Mouse (Mus musculus): Measurements from ENCODE around the gene Neurod2.
A peak's percentile ranks its signal among the peaks of the same experiment; 100 is the strongest.

The Neurod2 gene

DNA sequence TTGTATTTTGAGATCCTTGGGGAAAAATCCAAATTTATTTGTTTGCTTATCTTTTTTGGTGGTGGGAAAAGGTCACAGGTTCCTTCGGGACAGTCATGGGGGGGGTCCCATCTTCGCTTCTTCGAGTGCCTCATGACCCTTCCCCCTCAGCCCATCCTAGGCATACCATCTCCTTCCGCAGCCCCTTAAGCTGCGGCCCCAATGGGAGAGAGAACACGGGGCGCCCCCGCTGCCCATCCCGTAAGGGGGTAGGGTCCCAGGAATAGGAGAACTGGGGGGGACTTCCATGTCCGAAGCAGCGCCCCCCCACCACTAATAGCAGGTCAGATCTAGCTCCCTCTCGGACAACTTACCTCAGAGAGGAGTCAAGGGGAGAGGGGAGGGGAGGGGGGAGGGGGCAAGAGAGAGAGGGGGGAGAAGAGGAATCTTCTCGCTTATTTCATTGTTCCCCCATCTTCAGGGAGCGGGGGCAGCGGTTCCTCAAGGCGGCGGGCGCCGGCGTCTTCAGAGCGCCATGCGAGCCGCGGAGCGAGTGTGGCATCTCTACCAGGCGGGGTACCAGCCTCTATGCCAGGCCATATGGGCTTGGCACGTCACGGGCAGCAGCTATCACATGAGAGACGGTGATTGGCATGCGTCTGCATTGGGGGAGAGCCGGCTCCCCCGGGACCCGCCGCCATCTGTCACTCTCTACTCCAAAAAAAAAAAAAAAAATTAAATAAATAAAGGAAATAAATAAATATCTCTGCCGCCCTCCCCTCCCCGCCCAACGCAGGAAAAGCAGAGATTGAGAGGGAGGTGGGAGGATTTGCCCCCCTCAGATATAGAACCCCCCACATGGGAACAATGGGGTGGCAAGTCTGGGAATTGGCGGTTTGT is at the start of gene Neurod2:
Gene Neurod2, minus strand, starts transcription at position 568 of the 879 bp plus-strand sequence.
- no peak for DNase-seq (ENCODE audit: low spot score)

DNA sequence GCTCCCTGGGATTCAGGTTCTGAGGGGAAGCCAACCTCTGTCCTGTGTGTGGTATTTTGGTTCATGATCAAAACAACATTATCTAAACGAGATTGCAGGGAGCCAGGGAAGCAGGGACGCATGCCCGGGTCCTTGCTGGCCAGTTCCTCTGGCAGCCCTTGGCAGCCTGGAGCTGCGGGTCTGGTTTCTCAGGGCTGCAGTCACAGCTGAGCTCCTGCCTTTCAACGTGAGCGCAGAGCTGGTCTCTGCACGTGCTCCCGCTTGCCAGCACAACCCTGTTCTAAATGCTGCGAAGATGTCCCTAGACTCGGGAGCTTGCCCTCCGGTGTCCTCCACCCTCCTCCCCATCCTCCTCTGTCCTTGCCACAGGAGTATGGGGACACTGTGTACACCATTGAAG is 48.3 kb upstream of the Neurod2 start:
- DNase-seq (ENCODE audit: low spot score) = no peak

DNA sequence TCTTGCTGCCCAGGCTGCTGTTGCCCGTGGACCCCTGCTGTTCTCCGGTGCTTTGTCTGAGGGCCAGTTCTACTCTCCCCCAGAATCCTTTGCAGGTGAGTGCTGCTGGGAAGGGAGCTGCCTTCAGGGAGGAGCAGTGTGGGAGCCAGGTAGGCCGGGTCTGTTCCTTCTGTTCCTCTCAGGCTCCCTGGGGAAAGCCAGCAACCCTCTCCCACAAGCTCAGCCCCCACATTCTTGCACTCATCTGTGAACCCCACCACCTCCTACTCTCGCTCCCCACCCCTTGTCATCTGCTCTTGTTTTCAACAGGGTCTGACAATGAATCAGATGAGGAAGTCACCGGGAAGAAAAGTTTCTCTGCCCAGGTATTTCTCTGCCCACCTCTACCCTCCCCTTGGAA is 47.3 kb upstream of the Neurod2 start:
- DNase-seq (ENCODE audit: low spot score) = no peak

DNA sequence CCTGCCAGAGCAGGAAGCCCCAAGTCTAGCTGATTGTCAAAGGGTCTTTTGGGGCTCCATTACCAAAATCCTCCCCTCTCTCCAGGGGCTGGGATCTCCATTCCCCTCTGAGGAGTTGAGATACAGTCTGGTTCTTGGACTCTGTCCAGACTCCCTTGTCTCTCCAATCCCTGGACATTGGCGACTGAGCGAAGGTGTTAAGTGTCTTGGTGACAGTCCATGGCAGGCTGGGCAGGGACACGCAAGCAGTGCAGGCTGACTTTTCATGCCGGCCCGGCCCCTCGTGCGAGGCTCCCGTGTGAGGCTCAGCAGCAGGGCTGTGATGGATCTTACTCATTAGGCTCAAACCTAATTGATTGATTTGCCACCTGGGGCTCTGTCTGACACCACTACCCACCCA is 44.8 kb upstream of the Neurod2 start:
- DNase-seq (ENCODE audit: low spot score) = no peak

DNA sequence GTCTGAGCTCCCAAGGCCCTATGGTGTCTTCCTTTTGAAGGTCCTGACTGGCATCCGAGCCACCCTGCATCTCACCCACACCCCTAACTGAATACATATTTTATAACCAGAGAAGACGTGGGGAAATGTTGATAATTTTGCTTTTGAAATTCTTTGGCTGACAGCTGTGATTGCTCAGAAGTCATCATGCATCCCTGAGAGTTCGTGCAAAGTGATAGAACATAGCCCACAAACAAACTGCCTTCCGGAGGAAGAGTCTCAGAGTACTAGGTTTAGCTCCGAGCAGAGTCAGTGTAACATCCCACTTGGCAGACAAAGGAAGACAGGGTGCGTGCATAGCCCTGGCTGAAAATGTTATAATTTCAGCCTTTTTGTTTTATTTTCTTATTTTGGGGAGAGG is 43.8 kb upstream of the Neurod2 start:
- DNase-seq (ENCODE audit: low spot score) = no peak

DNA sequence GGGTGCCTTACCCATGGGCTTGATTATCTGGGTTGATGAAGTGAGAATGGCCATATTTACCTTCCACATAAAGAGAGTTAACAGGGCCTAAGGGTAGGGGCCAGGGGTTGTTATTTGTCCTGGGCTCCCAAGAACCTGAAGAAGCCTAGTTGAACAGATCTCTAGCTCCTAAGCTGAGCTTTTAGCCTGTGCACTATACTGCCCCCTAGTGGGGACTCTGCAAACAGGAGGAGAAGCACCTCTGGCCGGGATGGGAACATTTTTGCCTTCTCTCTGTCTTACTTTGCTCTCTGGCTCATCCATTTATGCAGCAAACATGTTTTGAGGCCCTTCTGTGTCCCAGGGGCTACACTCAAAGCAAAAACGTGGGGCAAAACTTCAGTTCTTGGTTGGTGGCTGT is 43.0 kb upstream of the Neurod2 start:
- no peak for DNase-seq (ENCODE audit: low spot score)

DNA sequence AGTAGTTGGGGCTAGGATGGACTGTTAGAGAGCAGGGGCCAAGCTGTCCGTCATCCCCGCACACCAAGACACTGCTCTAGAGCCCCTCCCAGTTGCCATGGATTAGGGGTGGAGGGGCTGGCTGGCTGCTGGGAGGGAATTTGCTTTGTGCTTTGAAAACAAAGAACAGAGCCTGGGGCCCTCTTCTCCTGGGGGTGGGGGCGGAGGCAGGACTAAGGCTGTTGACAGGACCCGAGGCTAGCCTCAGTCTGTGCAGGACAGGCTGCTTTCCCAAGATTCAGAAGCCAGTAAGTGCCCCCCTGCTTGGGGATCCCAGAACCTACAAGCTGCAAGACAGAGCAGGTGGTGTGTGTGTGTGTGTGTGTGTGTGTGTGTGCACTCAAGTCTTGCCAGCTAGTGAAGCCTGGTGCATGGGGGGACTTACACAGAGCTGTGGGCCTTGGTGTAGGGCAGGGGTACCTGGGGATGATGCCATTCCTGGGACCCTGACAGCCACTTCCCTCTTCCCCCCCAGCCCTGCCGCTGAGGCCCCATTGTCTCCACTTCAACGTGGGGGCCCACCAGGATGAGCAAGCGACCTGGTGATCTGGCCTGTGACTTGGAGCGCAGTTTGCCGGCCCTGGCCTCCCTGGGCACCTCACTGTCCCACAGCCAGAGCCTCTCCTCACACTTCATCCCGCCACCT is 42.2 kb upstream of the Neurod2 start:
- DNase-seq (ENCODE audit: low spot score) = no peak

DNA sequence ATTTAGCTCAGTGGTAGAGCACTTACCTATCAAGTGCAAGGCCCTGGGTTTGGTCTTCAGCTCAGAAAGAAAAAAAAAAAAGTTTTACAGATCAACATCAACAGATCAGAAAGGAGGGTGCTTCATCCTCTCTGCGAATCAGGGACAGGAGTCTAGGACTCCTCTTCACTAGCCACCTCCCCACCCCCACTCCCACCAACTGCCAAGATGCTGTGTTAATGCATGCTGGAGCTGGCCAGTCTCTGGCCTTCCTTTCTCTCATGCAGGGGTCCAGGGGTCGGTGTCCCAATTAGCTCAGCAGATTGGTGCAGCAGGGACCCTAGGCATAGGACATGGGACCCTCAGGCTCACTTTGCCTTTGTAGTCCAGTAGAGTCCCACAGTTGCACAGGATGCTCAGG is 41.1 kb upstream of the Neurod2 start:
- DNase-seq (ENCODE audit: low spot score) = no peak

DNA sequence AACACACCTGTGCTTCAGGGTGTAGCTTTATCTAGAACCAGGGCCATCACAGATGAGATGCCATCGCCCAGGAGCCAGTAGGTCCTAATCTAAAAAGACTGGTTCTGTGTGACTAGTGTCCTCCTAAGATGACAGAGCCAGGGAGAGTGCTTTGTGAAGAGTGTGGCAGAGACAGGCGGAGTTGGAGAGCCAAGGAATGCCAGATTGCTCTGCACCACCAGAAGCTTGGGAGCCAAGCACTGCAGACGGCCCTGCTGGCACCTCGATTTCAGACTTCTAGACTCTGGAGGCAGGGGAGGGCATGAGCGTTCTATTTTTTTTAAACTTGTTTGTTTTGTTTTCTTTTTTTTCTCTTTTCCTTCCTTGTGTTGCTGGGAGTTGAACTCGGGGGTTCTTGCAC is 39.9 kb upstream of the Neurod2 start:
- DNase-seq (ENCODE audit: low spot score) = no peak

DNA sequence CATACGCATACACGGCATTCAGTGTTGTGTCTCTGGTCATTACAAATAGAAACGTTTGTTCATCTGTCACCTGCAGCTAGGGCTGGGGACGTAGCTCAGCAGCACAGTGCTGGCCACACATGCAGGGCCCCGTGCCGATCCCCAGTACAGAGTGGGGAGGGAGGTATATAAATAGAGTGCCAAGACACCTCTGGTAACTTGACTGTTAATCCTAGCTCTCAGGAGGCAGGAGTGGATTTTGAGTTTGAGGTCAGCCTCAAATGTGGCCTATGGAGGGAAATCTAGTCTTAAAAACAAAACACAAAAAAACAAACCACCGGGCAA is 38.4 kb upstream of the Neurod2 start:
- no peak for DNase-seq (ENCODE audit: low spot score)

DNA sequence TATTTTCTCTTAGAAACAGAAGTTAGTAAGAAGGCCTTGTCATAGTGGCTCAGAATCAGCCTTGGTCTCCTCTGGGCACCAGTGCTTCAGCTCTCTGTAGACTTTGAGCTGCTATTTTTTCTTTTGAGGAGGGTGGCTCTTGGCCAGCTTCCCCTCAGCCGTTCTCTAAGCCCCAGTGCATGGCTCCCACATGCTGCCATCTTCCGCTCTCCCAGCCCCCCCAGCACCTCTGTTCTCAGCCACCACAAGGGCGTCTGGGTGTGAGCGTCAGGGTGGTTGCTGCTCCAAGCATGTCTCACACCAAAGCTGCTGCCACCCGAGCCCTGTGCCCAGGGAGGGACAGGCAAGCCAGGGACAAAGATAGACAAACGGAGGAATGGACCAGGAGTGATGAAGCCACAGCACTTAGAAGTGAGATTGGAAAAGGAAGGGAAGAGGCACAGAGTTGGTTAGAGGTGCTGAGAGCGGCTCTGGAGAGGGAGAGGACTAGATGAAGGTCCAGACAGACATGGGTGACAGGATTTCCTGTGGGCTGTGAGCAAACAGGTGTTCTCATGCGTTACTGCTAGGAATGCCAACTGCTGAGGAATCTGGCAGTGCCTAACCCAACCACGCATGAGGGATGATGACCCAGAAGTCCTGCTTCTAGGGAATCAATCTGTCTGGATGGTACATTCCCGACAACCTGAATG is 37.9 kb upstream of the Neurod2 start:
- DNase-seq (ENCODE audit: low spot score) = no peak

DNA sequence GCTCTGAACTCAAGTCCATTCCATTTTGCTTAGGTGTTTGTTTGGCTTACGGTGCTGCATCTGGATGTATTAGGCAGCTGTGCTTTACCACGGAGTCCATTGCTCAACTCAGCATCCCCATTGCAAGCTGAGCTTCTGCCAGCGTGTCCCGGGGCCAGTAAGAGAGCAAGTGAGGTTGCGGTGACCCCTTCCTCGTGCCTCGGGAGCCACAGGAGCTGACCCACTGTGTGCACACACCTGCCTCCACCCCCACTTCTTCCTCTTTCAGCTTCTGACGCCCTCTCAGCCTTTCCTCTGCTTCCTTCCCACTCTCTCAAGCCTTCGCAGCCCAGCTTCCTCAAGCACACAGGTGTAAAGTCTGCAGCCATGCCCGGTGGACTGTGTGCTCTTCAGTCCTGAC is 36.8 kb upstream of the Neurod2 start:
- DNase-seq (ENCODE audit: low spot score) = no peak

DNA sequence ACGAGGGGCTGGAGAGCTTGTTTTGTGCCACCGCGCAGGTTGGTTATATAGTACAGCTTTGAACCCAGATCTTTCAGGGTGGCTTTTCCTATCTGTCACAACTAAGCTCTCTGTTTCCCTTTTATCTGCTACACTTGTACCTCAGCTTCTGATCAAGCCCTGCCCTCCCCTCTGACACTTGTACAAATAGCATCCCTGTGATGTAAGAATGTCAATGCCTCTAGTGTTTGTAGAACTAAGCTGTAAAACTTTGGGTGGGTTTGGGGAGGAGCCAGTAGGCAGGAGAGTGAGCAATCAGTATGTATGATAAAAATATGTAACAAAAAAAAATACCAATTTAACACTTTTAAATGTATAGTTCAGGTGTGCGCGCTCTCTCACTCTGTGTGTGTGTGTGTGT is 35.0 kb upstream of the Neurod2 start:
- no peak for DNase-seq (ENCODE audit: low spot score)

DNA sequence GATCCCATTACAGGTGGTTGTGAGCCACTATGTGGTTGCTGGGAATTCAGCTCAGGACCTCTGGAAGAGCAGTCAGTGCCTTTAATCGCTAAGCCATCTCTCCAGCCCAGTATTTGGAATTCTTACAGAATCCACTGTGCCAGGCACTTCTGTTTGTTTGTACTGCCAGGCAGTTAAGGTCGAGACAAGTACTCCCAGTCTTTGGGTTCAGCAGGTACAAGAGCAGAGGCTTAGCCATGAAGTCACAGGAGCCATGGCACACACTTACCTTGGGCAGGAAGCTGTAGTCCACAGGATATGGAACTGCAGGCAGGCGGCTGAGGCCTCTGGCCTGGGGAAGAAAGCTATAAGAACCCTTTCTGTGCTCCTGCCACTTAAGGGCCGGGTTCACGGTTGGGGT is 34.4 kb upstream of the Neurod2 start:
- DNase-seq (ENCODE audit: low spot score) = no peak

DNA sequence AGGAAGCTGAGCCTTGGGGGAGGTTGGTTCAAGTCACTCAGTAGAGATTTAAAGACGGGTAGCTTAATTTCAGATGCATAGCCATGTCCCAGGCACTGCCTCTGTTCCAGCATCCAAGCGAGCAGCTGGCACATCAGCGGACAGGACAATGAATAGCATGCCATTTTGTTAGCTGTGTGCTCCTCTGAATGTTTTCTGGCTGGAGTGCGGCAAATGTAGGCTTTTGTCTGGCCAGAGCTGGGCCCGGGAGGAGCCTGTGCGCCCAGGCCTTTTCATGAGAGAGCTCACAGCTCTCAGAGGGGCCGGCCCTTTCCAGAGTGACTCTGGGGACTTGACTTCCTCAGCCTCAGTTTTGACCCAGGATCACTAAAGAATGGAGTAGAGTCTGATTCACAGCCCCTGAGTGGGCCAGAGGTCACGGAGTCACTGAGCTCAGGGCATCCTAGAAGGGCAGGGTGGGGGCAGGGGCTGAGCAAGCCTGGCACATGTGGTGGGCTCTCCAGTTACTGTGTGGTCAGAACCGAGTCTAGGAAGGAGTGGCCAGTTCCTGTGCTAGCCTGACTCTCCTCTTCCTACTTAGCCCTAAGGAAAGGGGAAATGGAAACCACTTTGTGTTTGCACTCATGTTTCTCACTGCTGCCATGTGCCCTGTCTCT is 31.5 kb upstream of the Neurod2 start:
- DNase-seq (ENCODE audit: low spot score) = no peak

DNA sequence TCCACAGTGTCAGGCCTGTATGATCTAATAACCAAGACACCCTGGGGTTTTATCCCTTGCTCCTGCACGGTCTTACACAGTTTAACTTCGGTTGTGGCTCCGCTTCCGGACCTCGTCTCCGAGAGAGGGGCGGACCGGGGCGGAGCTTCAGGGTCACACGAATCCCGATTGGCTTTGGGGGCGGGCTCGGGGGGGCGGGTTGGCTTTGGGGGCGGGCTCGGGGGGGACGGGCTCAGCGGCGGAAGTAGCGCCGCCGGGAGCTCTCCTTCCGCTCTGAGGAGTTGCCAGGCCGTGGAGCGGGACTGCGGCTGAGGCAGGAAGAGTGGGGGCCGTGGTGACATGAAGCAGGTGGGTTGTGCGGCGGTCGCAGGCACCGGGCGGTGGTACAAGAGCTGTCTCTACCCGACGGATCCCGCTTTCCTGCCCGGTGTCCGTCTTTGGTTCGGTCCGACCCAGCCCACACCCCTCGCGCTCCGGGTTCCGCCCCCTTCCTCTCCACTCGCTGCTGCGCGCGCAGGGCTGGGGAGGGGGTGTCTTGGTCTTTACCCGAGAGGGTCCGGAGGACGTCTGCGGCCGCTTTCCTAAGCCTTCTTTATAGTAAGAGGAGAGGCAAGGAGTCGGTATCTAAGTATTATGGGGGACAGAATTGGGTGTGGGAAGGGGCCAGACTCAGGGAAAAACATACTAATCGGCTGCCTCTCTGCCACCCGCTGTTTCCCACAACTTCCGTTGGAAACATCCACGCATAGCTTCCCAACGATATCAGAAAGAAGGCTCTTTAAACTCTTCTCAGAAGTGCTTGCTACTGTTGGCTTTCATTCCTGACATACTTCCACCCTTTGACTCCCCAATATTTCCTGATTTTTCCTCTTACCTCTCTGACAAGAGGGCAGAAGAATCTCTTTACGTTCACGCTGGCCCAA is 29.0 kb upstream of the Neurod2 start, which contains the start of gene Stard3:
Gene Stard3, plus strand, starts transcription at position 208 of the 923 bp plus-strand sequence.
- DNase-seq (ENCODE audit: low spot score) = peak; percentile 92

DNA sequence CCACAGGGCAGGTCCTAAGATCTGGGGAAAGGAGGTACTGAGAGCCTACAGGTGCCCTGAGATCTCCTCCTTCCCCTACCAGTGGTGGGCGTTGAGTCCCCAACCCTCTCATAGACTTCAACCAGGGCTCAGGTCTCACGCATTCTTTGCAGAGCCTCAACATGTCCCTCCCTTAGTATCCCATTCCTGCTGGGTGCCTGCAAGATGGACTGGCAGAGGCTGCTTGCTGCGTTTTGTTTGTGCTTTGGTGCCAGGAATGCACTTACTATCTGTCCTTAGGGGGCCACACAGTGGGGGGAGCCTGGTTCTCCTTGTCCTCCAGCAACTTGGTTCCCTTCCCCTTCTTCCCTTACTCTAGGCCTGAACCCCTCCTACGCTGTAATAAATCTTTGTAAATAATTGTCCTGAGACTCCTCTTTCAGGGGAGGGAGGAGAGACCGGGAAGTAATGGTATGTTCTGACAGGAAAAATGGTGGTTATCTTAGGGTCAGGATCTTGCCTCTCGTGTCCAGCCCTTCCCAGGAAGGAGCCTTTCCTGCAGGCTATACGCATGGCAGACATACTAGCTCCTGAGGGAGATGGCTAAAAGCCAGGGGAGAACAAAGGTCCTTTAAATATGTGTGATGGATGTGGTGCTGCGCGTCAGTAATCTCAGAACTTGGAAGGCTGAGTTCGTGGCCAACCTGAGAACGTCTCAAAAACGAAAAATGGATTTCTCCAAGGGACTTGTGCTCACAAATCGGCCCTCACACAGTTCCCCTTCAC is 28.1 kb upstream of the Neurod2 start:
- no peak for DNase-seq (ENCODE audit: low spot score)

DNA sequence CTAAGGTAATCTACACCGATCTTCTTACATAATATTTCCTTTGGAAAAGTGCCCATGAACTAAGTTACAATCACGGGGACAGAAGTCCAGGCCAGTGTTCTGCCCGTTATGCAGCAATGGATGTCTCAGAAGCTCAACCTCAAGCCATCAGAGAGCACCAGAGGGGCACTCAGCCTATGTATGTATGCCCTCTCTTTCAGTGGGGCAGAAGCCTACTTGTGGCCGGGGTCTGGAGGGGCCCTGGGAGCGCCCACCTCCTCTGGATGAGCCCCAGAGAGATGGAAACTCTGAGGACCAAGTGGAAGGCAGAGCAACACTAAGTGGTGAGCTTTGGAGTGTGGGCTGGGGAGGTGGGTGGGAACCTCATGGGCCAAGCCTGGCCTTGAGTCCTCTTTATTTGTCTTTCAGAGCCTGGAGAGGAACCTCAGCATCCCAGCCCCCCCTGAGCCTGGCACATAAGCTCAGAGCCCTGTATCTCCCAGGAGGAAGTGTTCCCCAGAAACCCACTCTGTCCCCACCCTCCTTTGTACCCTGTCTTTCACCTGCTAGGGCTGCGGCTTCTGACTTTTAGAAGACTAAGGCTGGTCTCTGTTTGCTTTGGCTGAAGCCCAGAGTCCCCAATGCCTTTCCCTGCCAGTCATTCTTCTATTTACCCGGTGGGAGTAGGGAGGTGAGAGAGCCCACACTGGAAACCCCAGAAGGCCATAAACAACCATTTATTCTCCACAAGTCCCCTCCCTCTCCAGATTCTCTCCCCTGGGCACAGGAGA is 27.4 kb upstream of the Neurod2 start:
- no peak for DNase-seq (ENCODE audit: low spot score)

DNA sequence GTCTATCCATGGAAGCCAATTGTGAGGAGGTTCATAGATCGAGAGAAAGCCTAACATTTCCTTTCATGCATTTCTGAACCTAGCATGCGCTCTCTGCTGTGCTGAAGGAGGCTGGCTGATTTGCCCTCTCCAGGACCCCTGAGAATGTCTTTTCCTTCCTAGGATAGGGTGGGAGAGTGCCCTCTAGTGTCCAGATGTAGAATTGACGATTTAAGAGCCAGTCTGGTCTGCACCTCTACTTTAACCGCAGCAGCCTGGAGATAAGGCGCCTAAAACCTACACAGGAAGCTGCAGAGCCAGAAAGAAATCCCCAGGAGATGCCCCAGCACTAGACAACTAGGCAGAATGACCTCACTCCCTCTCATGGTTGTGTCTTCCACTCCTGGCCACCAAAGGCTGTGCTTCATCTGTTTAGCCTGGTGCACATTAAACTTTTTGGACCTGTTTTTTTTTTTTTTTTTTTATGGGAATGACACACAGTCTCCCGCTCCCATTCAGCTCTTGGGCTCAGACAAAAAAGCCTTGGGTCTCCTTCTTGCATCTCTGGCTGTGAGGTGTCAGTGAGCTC is 26.4 kb upstream of the Neurod2 start:
- peak; percentile 53 for DNase-seq (ENCODE audit: low spot score)

DNA sequence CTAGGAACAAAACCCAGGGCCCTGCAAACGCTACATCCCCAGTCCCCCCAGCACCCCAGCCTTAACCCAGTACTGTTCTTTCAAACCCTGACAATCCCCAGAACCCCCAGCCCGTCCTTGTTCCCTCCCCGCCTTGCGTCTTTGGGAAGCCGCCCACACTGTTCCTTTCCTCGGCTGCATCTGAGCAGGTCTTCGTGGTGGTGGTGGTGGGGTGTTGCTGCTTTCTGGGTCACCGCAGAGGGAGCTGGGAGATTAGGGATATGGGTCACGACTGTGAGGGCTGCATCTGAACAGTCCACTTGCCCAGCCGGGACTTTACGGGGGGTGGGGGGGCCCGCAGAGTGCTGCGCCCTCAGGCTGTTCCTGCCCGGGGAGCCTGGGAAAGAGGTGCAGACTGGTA is 25.0 kb upstream of the Neurod2 start:
- no peak for DNase-seq (ENCODE audit: low spot score)
